Mouse (Mus musculus): ENCODE results near the gene Scn3b.

Scn3b gene

GRCm38 (mm10) chr9:40269103-40269861 is at the start of gene Scn3b:
Gene Scn3b, plus strand, starts transcription at chr9:40269217.
- DNase-seq, result no peak

DNA sequence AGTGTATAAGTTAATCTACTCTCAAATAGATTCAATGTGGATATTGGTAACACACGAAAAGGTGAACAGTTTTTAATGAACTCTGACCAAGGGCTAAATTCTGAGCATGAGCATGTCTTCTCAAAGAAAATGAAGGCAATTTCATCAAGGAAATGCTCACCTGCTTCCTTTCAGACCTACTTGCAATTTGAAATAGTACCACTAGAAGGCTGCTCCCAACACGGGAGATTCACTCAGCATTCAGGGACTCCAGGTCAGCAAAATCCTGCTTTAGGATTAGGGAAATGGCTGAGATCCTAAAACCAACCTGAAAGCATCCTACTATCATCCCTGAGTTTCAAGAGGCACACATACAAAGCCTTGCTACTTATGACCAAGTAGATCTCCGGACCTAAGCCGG is 44.7 kb upstream of the Scn3b start:
- no peak for DNase-seq

DNA sequence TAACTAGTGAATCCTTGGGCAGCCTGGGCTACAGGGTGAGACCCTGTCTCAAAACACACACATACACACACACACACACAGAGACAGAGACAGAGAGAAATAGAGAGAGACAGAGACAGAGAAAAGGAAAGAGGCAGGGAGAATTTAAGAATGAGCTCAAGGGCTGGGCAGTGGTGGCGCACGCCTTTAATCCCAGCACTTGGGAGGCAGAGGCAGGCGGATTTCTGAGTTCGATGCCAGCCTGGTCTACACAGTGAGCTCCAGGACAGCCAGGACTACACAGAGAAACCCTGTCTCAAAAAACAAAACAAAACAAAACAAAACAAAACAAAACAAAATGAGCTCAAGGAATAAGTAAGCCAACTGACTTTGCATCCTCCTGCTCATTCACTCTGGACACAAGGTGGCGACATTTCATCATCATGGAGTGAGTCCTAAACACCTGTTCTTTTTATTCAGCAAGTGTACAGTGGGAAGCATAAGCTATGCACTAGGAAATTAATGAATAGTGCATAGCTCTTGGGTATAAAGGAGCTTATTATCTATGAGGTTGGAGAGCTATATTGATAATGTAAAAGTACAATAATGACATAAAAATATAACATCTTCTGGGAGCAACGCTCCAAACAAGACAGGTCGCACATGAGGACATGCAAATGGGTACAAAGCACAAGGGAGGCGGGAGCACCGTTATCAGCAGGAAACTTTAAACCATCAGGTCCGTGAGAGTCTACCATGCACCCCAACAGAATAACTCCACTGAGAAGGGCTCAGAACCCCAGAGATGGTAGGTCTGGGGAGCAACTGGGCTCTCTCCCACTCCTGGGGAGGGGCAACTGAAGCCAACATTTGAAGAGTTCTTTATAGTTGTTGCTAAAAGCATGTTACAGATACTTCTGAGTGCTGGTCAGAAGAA is 40.9 kb upstream of the Scn3b start:
- peak in 1 of 2 experiments; percentile 10 for DNase-seq

GRCm38 (mm10) chr9:40228804-40229331 is 40.1 kb upstream of the Scn3b start:
- no peak for DNase-seq

- DNase-seq, result no peak
Observed at GRCm38 (mm10) chr9:40229479-40229878, 39.5 kb upstream of the Scn3b start.

DNA sequence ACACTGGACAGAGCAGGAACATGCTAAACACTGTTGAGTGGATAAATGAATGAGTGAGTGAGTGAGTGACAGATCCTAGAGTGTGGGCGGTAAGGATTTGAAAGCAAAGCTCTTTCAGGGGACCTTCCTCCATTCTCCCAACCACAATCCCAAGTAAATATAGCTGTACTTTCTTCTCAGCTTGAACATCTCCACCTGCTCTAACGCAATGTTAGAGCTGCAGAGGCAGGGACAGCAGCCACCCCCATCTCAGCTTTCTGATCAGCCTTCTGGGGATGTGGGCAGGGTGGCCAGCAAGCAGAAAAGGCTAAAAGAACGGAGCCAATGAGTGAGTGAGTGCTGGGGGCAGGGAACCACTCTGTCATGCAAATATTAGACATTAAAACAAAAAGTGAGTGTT is 38.0 kb upstream of the Scn3b start:
- DNase-seq, result no peak

- no peak for DNase-seq
Observed at GRCm38 (mm10) chr9:40234233-40235072, 34.6 kb upstream of the Scn3b start.

- DNase-seq, result no peak
Observed at GRCm38 (mm10) chr9:40235220-40235619, 33.8 kb upstream of the Scn3b start.

DNA sequence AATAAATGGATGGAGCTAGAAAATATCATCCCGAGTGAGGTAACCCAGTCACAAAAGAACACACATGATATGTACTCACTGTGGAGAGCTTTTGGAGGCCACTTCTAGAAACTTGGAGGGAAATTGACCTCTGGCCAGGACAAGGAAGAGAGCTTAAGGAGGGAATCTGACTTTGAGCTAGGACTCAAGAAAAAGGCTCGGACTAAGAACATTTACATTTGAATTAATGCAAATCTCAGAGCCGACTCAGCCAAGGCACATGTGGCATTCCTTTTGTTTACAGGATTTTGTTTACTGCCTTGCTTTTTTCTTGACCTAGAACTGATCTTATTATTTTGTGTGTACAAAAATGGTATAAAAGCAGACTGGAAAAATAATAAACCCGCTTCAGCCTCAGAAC is 29.3 kb upstream of the Scn3b start:
- DNase-seq, result no peak

DNA sequence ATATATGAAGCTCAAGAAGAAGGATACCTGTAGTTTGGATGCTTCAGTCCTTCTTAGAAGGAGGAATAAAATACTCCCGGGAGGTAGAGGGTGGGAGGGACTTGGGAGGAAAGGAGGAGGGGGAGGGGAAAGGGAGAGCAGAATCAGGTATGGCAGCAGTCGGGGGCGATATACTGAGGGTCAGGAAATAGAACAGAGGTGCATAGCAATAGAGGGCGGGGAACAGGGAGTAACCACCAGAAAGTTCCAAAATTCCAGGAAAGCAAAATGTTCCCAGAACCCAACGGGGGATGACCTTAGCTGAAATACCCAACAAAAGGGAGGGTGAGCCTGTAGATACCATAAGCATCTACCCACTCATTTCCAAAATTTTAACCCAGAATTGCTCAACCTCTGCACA is 28.7 kb upstream of the Scn3b start:
- no peak for DNase-seq

GRCm38 (mm10) chr9:40241223-40241801 is 27.7 kb upstream of the Scn3b start:
- DNase-seq, result no peak

- DNase-seq, result no peak
Observed at GRCm38 (mm10) chr9:40241951-40242888, 26.8 kb upstream of the Scn3b start.

DNA sequence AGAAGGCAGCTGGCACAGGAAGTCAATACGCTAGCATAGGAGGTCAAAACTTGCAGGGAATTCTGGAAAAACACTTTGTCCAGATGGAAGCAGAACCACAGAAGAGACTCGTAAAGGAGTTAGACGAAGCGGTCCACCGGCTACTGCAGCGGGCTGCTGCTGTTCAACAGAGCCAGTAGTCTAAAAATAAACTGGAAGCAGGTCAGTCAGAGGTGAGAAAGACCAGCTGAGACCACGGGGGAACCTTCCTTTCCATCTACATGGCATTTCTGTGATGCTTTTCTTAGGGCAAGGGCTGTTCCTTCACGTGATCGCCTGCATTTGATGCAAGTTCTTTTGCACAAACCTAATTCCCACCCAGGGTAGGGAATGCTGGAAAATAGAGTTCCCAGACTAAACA is 23.6 kb upstream of the Scn3b start:
- no peak for DNase-seq

DNA sequence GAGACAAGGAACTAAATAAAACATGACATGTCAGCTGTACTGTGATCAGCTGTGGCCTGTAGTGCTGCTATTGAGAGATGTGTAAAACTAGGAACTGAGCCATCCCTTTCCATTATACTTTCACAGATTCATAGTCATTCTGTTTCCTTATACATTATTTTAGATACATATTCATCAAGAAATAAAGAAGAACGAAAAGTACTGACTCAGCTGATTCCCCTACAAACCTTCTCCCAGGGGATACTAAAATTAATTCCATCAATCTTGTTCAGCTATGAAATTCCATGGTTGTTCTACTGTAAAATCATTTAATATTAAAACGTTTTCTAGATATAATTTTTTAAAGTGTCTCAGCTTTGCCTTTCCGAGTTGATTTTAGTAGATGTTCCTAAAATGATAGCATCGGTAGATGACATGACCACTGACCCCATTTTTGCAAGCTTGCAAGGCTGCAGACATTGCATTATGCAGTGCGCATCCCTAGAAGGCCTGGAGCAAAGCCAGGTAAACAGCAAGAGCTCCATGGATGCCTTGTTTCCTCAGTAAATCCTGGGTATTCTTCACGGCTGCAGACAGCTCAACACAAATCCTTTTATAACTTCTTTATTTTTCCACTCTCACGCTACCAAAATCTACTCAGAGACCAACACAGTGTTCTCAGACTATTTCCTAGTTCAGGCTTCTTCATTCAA is 22.9 kb upstream of the Scn3b start:
- no peak for DNase-seq

- DNase-seq, result no peak
Observed at GRCm38 (mm10) chr9:40246702-40247101, 22.3 kb upstream of the Scn3b start.

GRCm38 (mm10) chr9:40249106-40249505 is 19.9 kb upstream of the Scn3b start:
- DNase-seq, result no peak

DNA sequence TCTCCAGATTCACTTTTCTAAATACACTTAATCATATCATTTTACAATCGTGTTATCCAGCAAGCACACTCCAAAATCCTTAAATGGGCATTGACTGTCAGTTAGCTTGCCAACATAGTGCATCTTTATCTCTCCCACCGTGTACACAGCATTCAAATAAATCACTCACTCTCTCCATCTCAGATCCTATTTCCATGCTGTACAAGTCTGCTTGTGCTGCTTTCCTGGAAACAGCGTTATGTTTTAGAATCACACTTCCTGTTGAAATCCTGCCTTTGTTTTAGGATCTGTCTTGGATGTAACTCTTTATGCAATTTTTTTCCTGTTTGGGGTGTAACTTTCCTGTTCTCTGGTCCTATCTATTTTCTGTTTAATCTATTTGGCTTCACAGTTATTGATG is 16.6 kb upstream of the Scn3b start:
- no peak for DNase-seq

GRCm38 (mm10) chr9:40263874-40264273 is 5.1 kb upstream of the Scn3b start:
- DNase-seq, result no peak

DNA sequence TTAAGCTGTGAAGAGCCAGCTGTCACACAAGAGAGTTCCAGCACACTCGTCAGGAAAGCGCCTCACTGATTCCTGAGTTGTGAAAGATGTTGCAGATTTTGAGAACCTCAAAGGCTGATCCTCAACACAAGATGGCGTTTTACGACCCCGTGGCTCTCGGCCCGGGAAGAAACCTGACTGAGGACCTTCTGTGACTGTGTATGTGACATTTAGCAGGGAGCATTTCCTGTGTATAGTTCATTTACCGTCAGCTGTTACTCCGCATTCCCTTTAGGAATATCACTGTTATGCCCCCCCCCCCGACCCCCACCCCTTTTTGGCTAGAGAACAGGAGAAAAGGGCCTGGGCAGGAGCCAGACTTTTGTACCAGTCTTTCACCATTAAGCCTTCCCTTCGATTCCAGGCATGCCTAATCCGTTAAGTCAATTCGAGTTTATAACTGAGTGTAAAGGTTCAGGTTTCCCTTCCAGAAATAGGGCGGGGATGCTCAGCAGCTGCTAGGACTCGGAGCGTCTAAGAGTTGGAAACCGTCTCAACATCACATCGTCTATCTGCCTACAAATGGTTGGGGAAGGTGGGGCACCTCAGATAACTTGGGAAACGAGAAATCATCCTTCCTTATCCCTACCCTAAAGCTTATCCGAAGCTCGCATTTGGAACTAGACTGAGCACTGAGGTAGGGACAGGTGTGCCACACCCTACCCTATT is 823 bp upstream of the Scn3b start:
- no peak for DNase-seq

GRCm38 (mm10) chr9:40268748-40269102 is 292 bp upstream of the Scn3b start:
- DNase-seq, result no peak

All from spleen, adult 18-20 months (tissue).